Mouse (Mus musculus): ENCODE data around the gene Zfp946.

DNA sequence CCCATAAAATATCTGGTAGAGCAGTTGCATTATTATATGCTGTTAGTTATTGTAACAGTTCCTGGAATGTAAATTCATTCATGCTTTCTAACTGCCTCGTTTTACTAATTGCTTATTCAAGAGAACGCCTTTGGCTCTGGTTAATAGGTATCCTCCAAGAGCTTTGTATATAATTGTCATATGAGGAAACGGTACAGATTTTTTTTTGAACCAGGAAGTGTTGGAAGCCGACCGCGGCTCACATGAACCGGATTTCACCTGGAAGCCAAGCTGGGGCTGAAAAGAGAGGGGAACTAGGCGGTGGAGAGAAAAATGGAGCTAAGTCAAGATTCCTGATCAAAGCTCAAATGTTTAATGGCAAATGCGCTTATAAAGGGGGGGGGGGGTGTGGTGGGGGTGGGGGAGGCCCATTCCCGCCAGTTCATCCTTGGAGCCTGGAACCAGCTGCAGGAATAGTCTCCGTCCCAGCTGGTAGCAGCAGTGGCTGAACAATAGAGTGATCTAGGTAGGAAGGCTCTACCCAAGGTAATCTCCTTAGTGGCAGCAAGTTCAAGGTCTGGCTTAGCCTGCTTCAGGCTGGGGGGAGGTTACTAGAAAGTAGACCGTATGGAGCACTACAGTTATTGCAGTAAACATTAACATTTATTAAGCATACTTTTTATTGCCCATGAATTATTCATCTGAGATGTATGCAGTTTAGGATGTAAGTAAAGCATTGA, 773 bp downstream of the Zfp946 start:
- TF ChIP-seq CTCF (IDR thresholded peaks at IDR 0.05; ENCODE audit: low read depth) (no peak), EP300 (IDR thresholded peaks at IDR 0.05; ENCODE audit: low read depth) (no peak)
